Mouse (Mus musculus): Measurements from ENCODE around the gene Rnase10.
"Not testable (repeated sequence)": the region's sequence is repeated elsewhere in the genome, so short reads cannot be mapped to it uniquely, and the experiment has no call there.

Rnase10 gene

GRCm38 (mm10) chr14:51007152-51007801, at the start of gene Rnase10:
Gene Rnase10 (plus strand): TSS chr14:51007751.
- DNase-seq (ENCODE audit: low spot score): no peak

GRCm38 (mm10) chr14:50958289-50958995, 49.1 kb upstream of the Rnase10 start:
- DNase-seq (ENCODE audit: low spot score): not testable (repeated sequence)

GRCm38 (mm10) chr14:50968216-50968980, 39.2 kb upstream of the Rnase10 start:
- DNase-seq (ENCODE audit: low spot score): no peak

GRCm38 (mm10) chr14:50969041-50969440, 38.5 kb upstream of the Rnase10 start:
- DNase-seq (ENCODE audit: low spot score): no peak

DNA sequence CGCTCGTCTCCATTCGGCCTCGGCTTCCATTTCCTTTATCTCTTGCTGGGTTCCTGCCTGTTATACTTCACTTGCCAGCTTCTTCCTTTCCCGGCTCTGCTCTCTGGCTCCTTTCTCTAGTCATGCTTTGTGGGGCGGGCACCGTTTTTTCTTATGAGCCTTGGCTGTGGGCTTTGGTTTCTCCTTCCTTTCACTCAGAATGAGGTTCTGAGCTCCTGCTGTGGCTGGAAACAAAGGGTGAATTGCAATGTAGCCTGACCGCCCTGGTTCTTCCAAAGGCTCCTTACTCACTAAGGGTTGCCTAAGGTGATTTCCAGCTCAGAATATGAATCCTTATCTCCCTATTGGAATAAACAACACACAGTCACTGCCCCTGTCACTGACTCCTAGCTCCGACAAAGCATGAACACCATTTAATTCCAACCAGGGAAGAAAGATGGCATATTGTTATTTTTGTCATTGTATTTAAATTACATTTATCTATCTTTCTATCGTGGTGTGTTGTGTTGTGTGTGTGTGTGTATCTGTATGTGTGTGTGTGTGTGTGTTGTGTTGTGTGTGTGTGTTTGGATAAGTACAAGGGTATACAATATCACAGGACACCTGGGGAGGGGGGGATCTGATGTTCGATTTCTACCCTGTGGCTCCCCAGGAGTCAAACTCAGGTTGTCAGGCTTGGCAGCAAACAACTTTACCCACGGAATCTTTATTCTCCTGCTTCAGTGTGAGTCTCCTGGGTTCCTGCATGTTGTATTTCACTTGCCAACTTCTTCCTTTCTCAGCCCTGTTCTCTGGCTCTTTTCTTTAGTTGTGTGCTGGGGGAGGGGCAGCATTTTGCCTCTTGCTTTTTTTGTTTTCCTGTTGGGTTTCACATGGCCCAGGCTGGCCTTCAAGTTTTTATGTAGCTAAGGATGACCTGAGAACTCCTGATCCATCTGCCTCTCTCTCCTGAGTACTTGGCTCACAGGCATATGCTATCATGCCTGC, 37.7 kb upstream of the Rnase10 start:
- DNase-seq (ENCODE audit: low spot score): no peak

- no peak for DNase-seq (ENCODE audit: low spot score)
Observed at GRCm38 (mm10) chr14:50970822-50971221, 36.7 kb upstream of the Rnase10 start.

GRCm38 (mm10) chr14:50973054-50973453, 34.5 kb upstream of the Rnase10 start:
- not testable (repeated sequence) for DNase-seq (ENCODE audit: low spot score)

DNA sequence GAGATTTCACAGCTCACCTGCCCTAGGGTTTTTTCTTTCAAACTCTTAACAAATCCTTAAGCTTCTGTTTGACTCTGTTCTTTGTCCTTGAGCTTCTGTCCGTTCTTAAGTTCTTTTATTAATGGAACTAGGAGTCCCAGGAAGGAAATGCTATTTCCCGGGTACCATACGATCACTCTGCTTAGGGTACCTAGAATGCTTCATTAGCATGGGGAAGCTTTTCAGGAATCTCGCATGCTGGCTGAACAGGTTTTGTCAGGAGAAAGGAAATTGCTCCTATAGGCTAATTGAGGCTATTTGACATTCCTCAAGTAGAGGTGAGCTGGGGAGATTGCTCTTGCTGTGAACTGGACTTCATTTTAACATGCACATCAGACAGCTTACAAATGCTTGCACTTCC, 33.9 kb upstream of the Rnase10 start:
- DNase-seq (ENCODE audit: low spot score): no peak

DNA sequence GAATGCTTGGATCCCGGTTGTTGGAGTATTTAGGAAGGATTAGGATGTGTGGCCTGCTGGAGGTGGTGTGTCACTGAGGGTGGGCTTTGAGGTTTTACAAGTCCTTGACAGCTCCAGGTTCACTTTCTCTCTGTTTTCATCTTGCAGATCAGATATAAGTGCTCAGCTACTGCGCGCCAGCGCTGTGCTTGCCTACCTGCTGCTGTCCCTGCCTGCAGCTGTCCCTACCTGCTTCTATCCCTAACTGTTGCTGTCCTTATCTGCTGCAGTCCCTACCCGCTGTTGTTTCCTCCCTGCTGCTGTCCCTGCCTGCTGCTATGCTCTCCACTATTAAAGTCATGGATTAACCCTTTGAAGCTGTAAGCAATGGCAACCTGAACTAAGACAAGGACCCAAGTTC, 32.5 kb upstream of the Rnase10 start:
- DNase-seq (ENCODE audit: low spot score): no peak

DNA sequence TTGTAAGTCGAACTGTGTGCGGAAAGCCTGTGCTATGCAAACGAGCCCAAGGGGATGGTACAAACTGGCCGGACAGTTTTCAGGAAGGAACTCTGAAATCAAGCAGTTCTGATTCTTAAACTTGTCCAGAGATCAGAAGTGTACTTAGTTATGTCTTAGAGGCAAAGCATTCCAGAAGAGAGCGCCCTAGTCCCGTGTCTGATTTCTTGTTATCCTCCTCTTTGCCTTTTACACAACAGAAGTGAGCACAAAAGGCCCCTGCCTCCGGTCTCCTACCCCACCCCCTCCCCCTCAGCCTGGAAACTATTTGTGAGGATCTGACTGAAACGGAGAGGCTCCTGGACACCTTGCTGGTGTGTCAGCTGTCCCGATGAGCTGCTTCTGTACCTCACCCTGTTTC, 30.9 kb upstream of the Rnase10 start:
- no peak for DNase-seq (ENCODE audit: low spot score)

DNA sequence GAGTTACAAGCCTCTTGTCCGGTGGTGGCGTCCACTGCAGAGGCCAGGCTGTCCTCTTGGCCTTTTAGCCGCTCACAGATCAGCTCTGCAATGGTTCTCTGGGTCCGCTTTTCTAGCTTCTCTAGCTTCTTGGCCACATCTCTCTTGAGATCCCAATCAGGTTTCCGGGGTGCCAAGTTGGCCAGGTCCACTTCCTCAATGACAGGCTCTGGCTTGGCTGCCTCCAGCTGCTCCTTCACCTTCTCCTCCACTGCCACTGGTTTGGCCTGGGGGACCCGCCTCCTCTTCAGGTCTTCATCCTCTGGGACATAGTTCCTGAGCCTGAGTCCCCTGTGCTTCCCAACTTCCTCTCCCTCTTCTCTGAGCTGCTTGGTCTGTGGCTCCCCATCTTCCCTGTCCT, 29.1 kb upstream of the Rnase10 start:
- DNase-seq (ENCODE audit: low spot score): not testable (repeated sequence)

DNA sequence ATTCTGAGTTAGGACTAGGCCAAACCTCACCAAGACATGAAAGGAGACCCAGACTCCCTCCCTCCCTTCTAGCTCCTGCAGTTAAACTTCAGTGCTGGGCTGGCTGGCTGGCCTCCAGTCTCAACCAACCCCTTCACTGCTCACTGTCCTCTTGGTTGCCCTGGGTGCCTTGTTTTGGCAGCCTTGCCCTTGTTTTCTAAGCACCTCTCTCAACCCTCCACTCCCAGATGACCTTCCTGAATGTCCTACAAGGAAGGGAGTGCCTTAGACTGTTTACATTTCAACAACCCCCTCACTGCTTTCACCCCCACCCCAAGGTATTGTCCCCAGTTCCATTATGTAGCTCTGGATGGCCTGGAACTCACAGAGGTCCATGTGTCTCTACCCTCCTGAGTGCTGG, 27.9 kb upstream of the Rnase10 start:
- no peak for DNase-seq (ENCODE audit: low spot score)

- DNase-seq (ENCODE audit: low spot score): no peak
Observed at GRCm38 (mm10) chr14:50981207-50981606, 26.3 kb upstream of the Rnase10 start.

GRCm38 (mm10) chr14:50981837-50982236, 25.7 kb upstream of the Rnase10 start:
- no peak for DNase-seq (ENCODE audit: low spot score)

DNA sequence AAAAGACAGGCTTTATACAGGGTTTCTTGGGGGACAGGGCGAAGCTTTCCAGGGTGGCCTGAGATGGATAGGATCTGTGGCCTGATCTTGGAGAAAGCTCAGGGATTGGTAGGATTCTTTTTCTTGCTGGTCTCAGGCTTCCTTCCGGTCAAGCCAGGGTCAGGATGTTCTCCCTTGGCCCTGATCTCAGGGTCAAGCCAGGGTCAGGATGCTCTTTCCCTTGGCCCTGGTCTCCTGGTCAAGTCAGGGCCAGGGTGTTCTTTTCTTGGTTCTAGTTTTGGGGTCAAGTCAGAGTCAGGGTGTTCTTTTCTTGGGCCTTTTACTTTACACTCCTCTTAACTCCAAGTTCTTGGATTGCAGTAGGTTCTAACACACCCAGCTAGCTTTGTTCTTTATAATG, 19.9 kb upstream of the Rnase10 start:
- DNase-seq (ENCODE audit: low spot score): peak; percentile 21

GRCm38 (mm10) chr14:50991037-50991436, 16.5 kb upstream of the Rnase10 start:
- DNase-seq (ENCODE audit: low spot score): no peak

DNA sequence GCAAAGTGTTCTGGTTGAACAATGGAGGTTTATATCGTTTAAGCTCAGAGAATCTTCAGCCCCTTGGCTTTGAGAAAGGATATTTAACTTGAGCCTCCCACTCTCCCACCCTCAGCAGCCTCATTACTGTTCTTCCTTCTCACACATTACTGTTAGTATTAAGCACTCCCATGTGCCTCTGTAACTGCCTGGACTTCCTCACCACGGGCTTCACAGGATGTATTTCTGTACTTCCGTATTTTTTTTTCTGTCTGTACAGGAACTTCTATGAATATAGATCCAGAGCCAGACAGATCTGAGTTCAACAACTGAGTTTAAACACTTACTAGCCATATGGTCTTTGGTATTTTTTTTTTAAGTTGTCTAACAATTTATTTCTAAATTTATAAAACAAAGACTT, 10.5 kb upstream of the Rnase10 start:
- peak; percentile 26 for DNase-seq (ENCODE audit: low spot score)

- peak; percentile 51 for DNase-seq (ENCODE audit: low spot score)
Observed at GRCm38 (mm10) chr14:50997999-50998666, 9.4 kb upstream of the Rnase10 start.

- DNase-seq (ENCODE audit: low spot score): peak; percentile 78
Observed at GRCm38 (mm10) chr14:51007914-51008713, 563 bp downstream of the Rnase10 start.

DNA sequence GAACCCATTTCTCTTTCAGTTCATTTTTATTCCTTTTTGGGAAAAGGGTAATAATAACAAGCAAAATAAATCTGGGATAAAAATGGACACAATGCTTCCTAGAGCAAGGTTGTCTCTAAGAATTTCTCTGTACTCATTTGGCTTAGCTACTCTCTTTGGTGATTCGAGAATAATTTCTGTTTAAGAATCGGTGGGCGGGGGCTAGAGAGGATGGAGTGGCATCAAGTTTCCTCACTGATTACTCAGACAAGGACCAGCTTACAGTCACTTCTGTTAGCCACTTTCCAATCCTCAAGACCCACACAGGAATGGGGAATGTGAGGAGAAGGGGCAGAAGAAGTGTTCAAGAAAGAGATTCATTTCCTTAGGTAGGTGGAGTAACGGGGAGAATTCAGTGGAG, 1.2 kb downstream of the Rnase10 start:
- DNase-seq (ENCODE audit: low spot score): no peak
